Mouse (Mus musculus) T-cell, adult 2 months (primary cell): ENCODE data around the gene Fbxo11.

ENCODE experiments used
- DNase-seq: peaks from one replicate; pipeline ENCODE4 v3.0.0; 2022; ENCODE audit warnings: low spot score

Fbxo11 gene

DNA sequence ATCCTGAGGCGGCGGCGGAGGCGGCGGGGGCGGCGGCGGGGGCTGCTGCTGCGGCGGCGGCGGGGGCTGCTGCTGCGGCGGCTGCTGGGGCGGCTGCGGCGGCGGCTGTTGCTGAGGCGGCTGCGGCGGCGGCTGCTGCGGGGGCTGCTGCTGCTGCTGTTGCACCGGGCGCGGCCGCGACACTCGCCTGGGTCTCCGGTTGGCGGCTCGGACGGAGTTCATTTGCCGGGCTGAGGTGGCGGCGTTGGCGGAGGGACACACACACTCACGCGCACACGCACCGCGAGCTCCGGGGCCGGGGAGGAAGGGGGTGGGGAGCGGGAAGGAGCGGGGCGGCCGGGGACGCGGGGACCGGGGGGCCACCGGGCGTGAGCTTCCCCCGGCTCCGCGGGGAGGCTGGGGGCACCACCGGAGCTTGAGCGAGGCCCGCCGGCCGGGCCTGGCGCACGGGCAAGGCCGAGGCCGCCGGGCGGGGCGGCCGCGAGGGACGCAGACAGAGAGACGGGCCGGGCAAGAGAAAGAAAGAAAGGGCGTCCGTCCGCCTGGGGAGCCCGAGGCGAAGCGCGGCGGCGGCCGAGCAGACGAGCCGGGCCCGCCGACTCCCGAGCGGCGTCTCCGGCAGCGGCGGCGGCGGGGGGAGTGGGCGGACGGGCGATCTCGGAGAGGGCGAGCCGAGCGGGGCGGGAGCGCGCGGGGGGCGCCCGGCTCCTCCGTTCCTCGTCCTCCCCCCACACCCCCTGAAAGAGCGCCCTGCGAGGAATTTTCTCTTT is at the start of gene Fbxo11:
Gene Fbxo11, minus strand, starts transcription at position 261 of the 770 bp plus-strand sequence.
- peak; percentile 33 for DNase-seq

DNA sequence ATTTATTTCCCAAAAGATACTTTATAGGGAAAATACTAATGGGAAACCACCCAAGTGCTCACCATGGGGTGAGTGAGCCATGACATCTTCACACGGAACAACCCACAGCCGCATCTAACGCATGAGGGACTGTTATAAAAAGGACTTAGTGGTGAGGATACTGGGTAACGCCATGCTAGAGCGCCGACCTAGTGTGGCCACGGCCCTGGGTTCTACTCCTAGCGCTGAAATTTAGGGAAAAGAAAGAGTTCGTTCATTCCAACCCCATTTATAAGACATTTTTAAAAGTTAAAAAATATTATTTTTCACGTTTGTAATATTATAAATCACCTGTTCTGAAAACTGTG is 48.8 kb upstream of the Fbxo11 start:
- DNase-seq, result no peak

DNA sequence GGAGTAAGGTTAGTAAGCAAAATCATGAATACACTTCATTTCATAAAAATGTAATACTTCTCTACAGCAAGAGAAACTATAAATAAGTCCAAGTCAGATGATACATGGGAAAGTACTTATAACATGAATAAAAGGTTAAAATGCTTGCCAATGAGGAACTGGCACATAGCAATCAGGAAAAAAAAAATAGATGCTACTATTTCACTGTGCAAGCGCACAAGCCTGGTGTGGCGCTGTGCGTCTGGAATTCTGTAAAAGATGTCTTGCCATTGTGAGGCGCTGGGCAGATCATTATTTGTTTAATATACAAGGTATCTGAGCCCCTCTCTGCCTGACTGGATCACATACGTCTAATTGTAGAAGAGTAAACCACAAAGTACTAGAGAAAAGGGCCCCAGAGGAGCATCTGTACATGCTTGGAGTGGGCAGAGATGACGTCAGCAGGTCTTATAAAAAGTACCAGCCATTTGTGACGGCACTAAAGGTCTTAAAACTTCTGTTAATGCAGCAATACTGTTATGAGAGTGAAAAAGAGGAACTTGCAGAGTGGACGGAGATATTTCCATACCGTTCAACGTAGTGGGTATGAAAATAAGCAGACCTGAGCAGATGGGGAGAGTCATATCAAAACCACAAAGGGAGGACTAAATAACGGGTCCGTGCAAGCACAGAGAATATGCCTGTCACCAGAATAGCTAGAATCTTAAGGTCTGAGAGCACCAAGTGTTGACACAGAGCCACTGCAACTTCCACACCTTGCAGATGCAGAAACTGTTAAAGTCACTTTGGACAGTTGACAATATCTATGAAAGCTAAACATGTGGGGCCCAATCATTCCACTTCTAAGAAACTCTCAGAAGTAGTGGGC is 48.2 kb upstream of the Fbxo11 start:
- DNase-seq, result peak; percentile 47

DNA sequence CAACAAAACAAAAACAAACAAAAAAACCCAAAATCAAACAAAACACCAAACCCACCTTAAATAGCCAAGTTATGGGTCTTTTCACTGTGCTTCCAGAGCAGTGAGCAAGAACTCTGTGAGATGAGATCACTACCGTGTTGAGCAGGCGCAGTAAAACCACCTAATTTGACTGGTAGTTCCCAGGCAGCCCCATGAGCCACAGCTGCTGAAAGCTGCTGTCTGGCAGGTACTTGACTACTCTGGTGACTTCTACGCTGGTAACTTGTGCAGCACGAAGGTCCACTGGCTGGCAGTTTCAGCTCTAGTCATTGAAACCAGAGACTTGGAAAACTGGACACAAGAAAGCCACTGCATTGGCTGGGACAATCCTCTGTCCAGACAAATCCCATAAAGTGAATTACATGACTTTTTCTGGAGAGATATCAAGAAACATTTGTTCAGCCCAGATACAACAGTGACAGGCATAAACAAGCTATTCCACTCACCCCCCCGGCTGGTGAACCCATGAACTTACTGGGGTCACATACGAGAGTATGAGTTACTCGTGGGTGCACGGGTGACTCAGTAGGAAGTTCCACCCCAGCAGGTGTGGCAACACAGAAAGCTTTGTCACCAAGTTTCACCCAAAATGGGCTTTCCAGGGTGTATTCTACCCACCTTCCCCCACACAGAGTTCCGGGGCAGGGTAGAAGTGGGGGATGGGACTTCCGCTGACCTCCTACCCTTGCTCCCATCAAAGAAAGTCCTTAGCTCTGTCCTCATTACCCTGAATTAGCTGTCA is 47.0 kb upstream of the Fbxo11 start:
- peak; percentile 53 for DNase-seq

DNA sequence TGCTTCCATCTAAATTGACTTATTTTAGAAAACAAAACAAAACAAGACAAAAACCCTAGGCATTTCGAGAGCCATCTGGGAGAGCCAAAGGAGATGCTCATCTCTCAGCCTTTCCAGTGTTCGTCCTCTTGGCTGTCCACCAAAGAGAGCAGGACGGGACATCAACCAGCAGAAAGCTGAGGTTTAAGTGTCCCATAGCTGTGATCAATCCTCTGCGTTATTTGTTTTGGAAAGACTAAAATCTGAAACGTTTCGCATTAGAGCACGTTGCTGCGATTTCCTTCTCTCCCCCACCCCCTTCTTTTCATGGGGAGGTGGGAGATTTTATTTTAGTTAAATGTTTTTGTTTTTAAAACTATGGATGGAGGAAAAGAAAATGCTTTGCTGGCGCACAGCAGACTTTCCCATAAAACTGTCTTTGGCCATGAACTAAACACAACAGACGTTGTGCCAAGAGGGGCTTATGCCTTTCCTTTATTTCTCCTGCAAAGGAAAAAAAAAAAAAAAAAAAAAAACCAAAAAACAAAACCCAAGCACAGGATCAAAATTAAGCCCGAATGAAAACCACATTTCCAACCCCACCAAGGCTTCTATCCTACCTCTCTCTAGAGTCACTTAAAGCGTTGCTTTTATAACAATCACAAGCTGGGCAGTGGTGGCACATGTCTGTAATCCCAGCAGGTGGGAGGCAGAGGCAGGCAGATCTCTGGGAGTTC is 46.1 kb upstream of the Fbxo11 start:
- no peak for DNase-seq

DNA sequence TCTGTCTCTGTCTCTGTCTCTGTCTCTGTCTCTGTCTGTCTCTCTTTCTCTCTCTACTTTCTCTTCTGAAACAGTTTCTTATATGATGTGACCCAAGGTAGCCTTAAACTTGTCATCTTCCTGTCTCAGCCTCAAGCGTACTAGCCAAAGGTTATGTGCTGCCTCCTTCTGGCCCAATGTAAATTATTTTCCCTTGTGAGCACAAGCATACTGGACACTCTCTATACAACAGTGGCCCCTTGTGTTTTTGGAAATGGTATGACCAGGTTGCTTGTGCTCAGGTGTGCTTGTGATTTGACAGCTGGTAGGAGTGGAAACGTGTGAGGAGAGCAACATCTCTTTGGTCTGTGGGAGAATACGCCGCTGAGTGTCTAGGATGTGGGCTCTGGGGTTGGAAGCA is 42.6 kb upstream of the Fbxo11 start:
- peak; percentile 13 for DNase-seq

DNA sequence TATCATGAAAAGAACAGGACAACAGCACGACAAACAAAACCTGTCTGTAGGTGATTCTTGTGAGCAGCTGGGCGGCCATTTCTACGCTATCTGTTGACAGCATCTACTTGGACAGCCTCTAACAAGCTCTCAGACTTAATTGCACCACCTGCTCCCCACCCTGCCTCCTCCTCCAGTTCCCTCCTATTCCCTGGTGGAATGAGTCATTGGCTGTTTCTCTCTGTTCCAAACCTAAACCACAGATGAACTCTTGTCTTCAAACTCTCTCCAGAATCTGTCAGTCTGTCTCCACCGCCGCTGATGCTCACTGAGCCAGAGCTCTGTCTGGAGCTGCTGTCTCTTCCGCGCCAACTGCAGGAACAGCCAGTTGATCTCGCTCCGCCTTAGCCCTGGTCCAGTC is 41.3 kb upstream of the Fbxo11 start:
- no peak for DNase-seq

DNA sequence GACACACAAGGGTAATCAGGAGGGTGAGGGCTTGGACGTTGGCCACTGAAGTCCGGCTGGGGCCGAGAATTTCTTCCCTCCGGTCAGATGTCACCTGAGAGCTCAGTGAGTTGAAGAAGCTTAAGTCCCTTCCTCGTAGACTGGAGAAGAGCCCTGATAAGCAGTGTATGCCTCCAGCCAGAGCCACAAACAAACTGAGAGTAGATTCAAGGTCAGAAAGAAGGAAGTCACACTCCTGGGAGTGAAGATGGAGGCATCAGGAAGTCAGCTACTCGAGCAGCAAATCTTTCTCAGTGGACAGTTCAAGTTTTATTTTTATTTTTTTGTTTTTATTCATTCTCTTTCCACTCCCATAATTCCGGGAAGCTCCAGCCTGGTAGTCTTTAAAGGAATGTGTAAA is 37.5 kb upstream of the Fbxo11 start:
- DNase-seq, result no peak

DNA sequence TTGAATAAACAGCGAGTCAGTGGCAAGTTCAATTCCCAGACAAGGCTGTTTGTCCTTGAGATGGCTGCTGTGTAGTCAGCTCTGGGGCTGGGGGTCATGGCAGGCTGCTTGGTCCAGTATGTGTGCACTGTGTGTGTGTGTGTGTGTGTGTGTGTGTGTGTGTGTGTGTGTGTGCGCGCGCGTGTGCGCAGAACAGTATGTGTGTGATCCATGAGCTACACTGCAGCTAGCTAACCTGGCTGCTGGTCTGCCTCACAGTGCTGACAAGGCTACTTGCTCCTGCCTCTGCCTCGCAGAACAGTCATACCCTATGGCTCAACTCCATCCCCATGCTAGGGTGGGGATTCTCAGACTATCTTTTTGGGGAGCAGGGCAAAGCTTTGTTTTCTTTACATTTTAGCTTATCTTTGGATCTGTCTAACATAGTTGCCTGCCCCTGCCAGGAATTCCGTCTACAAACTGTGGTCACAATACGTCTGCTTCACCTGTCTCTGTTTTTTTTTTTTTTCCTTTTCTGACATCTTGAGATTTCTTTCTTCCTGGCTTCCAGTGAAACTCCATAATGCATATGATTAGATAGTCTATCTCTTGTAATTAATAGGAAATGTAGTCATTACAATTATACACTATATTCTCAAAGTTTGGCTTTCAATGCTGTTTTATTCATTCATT is 33.2 kb upstream of the Fbxo11 start:
- no peak for DNase-seq

DNA sequence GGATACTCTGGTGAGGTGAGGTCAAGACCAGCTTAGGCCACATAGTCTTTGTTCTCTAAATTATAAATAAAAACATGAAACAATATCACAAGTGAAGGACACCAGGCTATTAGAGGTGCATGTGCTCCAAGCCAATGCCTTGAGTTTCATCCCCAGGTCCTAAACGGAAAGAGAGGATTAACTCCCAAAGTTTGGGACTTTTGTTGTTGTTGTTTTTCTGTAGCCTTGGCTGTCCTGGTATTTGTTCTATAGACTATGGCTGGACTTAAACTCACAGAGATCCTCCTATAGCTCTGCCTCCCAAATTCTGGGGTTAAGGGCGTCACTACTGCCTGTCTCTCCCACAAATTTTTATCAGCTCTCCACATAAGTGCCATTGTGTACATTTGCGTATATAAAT is 32.5 kb upstream of the Fbxo11 start:
- DNase-seq, result no peak

DNA sequence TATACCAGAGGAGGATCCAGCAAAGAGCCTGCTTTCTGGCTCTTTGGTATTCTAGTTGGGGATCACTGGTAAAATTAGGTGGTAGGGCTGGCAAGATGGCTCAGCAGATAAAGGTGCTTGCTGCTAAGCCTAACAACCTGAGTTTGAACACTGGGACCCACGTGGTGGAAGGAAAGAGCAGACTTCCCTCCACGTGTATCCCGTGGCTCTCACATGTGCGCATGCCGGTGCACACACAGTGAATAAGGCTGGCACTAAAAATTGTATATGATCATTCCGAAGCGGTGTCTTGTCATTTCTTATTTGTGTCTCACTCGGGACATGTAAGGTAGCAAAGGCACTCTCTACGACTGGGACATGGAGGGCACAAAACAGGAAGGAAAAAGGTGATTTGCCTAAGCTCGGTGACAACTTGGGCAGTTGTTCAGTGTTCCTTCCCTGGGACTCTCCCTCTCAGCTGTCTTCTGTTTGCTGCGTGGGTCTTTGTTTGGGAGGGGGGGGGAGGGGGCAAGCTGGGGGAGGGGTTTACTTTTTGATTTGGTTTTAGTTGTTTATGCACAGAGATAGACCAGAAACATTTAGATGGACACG is 31.8 kb upstream of the Fbxo11 start:
- no peak for DNase-seq

DNA sequence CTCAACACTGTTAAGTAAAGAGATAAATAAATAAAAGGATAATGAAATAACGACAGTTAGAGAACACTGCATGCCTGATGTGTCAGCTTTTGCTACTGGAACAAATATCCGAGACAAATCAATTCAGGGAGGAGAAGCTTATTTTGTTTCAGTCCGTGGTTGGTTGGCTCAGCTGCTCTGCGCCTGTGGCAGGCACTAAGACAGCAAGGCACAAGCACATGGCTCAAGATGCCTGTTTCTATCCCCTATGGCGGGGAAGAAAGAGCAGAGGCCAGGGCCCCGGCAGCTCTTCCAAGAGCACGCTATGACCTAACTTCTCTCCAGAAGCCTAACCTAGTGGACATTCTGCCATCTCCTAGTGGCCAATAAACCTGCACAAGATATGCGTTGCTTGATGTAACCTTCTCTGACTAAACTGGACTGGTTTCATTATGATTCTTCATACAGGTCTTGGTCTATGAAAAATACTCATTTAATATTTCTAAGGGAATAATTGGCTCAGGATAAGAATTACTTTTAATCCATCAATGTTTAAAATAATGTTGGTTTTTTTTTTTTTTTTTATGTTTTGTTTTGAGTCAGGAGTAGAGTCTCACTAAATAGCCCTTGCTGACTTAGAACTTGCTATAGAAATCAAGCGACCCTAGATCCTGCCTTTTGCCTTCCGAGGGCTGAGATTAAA is 30.6 kb upstream of the Fbxo11 start:
- DNase-seq, result no peak

DNA sequence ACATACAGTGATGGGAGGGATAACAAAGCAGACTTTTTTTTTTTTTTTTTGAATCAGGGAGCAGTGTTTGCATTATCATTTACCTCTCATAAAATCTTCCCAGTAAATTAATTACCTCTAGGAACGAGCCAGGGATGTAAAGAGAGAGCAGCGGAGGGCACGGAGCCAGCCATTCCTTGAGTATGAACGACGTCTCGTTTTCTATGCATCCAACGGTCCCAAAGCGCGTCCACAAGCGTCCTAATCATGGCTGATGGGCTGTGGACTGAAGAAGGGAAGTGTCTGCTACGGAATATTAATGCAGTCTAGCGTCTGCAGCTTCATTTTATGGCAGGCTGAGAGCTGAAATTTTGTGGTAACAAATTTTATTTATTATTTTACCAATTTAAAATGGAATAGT is 29.2 kb upstream of the Fbxo11 start:
- DNase-seq, result no peak

DNA sequence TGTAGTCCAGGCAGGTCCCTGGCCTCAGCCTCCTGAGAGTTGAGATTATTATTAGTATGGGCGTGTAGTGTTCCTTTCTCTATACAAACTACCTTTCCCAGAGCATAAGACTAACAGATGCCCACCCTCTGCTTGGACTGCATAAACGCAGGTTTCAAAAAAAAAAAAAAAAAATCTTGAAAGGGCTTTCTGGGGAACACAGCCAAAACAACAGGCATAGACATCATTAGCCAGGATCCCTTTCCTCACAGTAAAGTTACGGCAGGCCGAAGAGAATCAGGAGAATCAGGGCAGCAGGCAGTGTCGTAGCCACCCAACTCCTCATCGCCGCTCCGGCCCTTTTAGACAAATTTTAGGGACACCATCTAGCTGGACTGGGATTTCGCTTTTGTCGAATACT is 28.7 kb upstream of the Fbxo11 start:
- DNase-seq, result no peak

DNA sequence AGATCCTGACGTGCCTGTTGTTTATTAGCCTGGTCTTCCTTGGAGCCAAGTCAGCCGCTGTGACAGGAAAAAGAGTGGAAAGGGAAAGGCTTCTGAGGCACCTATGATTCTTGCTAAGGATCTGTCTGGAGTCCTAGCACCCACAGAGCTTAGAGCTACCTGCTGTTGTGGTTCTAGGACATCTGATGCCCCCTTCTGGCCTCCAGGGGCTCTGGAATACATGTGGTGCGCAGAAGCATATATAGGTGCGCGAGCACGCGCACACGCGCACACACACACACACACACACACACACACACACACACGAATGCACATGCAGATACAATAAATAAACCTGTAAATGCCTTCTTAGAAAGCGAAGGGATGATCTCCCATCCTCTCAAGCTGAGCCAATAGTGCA is 20.9 kb upstream of the Fbxo11 start:
- DNase-seq, result no peak

DNA sequence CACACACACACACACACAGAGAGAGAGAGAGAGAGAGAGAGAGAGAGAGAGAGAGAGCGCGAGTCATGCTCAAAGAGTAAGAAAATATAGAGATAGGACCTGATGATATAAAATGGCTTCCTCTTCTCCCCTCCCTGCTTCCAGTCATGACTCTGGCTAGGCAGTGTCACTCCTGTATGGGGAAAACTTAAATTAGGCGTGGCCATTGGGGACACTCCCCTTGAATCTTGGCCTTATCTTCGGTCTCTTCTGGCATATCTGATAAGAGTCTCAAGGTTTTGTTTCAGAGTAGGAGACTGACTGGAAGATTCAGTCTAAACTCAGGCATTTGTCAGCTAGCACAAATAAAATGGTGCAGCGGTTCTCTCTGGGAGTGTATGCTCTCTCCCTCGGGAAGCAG is 16.4 kb upstream of the Fbxo11 start:
- DNase-seq, result no peak

DNA sequence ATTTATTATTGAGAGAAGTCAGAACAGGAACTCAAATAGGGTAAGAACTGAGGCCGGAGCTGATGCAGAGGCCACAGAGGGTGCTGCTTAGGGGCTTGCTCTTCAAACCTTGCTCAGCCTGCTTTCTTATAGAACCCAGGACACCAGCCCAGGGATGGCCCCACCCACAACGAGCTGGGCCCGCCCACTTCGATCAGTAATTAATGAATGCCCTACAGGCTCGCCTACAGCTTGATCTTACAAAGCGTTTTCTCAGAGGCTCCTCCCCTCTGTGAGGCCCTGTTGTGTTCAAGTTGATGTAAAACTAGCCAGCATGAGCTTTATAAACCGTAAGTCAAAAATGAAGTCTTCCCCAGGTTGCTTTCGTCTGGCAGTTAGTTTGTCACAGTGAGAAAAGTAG is 14.7 kb upstream of the Fbxo11 start:
- no peak for DNase-seq

DNA sequence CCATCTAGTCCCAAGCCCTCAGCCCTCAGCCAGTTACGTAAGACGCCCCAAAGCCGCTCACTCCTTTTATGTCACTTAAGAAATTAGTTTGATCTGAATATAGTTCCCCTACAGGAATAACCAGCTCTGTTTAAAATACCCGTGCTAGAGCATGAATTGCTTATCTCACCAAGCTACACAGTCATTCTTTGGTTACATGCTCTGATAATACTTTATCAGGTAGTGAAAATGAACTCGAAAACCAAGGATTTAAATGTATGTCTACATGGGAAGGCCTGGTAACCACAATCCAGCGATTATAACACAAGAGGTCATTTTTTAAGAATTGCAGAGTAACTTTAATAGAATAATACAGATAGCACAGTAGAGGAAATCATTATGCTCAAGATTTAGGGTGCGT is 7.0 kb upstream of the Fbxo11 start:
- DNase-seq, result no peak

DNA sequence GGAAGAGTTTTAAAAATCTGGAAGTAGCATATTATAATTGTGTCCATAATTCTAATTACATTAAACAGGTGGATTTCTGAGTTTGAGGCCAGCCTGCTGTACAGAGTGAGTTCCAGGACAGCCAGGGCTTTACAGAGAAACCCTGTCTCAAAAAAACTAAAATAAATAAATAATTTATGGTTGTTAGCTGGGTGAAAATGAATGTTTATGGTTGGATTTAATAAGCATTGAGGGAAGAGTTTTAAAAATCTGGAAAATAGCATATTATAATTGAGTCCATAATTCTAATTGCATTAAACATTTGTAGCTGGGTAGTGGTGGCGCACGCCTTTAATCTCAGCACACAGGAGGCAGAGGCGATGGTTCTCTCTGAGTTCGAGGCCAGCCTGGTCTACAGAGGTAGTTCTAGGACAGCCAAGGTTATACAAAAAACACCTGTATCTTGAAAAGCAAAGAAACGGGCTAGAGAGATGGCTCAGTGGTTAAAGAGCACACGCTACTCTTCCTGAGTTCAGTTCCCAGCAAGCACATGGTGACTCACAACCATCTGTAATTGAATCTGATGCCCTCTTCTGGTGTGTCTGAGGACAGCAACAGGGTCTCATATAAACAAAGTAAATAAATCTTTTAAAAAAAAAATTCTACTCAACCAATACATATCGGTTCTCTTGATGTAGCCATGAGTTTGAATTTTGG is 3.1 kb upstream of the Fbxo11 start:
- DNase-seq, result no peak
